Mouse (Mus musculus): ENCODE data around the gene Arl14ep. TPM values are rescaled to one million over a fixed set of nuclear protein-coding genes. Genes with fewer than 3 reads are reported as not detected.
A peak's percentile ranks its signal among the peaks of the same experiment; 100 is the strongest.

Arl14ep gene
- polyA plus RNA-seq, 1 experiment from 2014 or later = 38.4 TPM

- Histone ChIP-seq H3K4me1 (ENCODE audit: control insufficient read depth, insufficient read depth, low read length) (no peaks in the 10 kb centered on the region), H3K4me3 (replicated peaks; ENCODE audit: low read length) (no peak overlapping the region), H3K27me3 (ENCODE audit: control insufficient read depth, insufficient read depth, low read length) (no peaks in the 10 kb centered on the region), H3K36me3 (ENCODE audit: control insufficient read depth, insufficient read depth, low read length) (no peaks in the 10 kb centered on the region), H3K9ac (ENCODE audit: low read length) (no peak overlapping the region), H3K9me3 (replicated peaks; ENCODE audit: control insufficient read depth, low read length) (no peaks in the 10 kb centered on the region), H3K4me2 (ENCODE audit: low read depth, low read length) (no peak overlapping the region), H3K27ac (ENCODE audit: low read length) (no peak overlapping the region)
- ATAC-seq (ENCODE audit: insufficient read depth, low FRiP score) = no peak
- WGBS = 88% methylated on average over 2 of the region's 2 CpGs
Measured at GRCm38 (mm10) chr2:106984945-106985344, 10.7 kb upstream of the Arl14ep start.

GRCm38 (mm10) chr2:106982503-106982902 is 8.3 kb upstream of the Arl14ep start:
- Histone ChIP-seq H3K27ac (ENCODE audit: low read length) (no peak overlapping the region), H3K36me3 (ENCODE audit: control insufficient read depth, insufficient read depth, low read length) (no peaks in the 10 kb centered on the region), H3K4me3 (replicated peaks; ENCODE audit: low read length) (no peak overlapping the region), H3K9ac (ENCODE audit: low read length) (no peak overlapping the region), H3K9me3 (replicated peaks; ENCODE audit: control insufficient read depth, low read length) (no peaks in the 10 kb centered on the region), H3K27me3 (ENCODE audit: control insufficient read depth, insufficient read depth, low read length) (no peaks in the 10 kb centered on the region), H3K4me2 (ENCODE audit: low read depth, low read length) (no peak overlapping the region), H3K4me1 (ENCODE audit: control insufficient read depth, insufficient read depth, low read length) (no peaks in the 10 kb centered on the region)
- WGBS = 34% methylated on average over 6 of the region's 6 CpGs
- no peak for ATAC-seq (ENCODE audit: insufficient read depth, low FRiP score)

GRCm38 (mm10) chr2:106976472-106976871 is 2.2 kb upstream of the Arl14ep start:
- no peak overlapping the region for H3K4me2 ChIP-seq (ENCODE audit: low read depth, low read length)
- H3K9ac ChIP-seq (ENCODE audit: low read length) = no peak overlapping the region
- no peaks in the 10 kb centered on the region for H3K4me1 ChIP-seq (ENCODE audit: control insufficient read depth, insufficient read depth, low read length)
- H3K9me3 ChIP-seq (replicated peaks; ENCODE audit: control insufficient read depth, low read length) = no peaks in the 10 kb centered on the region
- no peak overlapping the region for H3K27ac ChIP-seq (ENCODE audit: low read length)
- ATAC-seq (ENCODE audit: insufficient read depth, low FRiP score) = no peak
- no peaks in the 10 kb centered on the region for H3K36me3 ChIP-seq (ENCODE audit: control insufficient read depth, insufficient read depth, low read length)
- no peaks in the 10 kb centered on the region for H3K27me3 ChIP-seq (ENCODE audit: control insufficient read depth, insufficient read depth, low read length)
- WGBS = 87% methylated on average over 3 of the region's 3 CpGs
- no peak overlapping the region for H3K4me3 ChIP-seq (replicated peaks; ENCODE audit: low read length)

GRCm38 (mm10) chr2:106973332-106973958 is 779 bp downstream of the Arl14ep start:
- Histone ChIP-seq H3K4me1 (ENCODE audit: control insufficient read depth, insufficient read depth, low read length) (no peaks in the 10 kb centered on the region), H3K27ac (ENCODE audit: low read length) (no peak overlapping the region; the same call in 1 of the 2 replicates), H3K9me3 (replicated peaks; ENCODE audit: control insufficient read depth, low read length) (no peaks in the 10 kb centered on the region), H3K4me3 (replicated peaks; ENCODE audit: low read length) (peak overlapping the region; percentile 94), H3K27me3 (ENCODE audit: control insufficient read depth, insufficient read depth, low read length) (no peaks in the 10 kb centered on the region), H3K4me2 (ENCODE audit: low read depth, low read length) (peak overlapping the region; percentile 69), H3K9ac (ENCODE audit: low read length) (peak overlapping the region; percentile 98), H3K36me3 (ENCODE audit: control insufficient read depth, insufficient read depth, low read length) (no peaks in the 10 kb centered on the region)
- 65% methylated on average over 17 of the region's 17 CpGs for WGBS
- ATAC-seq (ENCODE audit: insufficient read depth, low FRiP score) = no peak

- Histone ChIP-seq H3K4me1 (ENCODE audit: control insufficient read depth, insufficient read depth, low read length) (no peaks in the 10 kb centered on the region), H3K36me3 (ENCODE audit: control insufficient read depth, insufficient read depth, low read length) (no peaks in the 10 kb centered on the region), H3K9me3 (replicated peaks; ENCODE audit: control insufficient read depth, low read length) (no peaks in the 10 kb centered on the region), H3K27me3 (ENCODE audit: control insufficient read depth, insufficient read depth, low read length) (no peaks in the 10 kb centered on the region), H3K9ac (ENCODE audit: low read length) (no peak overlapping the region), H3K27ac (ENCODE audit: low read length) (no peak overlapping the region), H3K4me2 (ENCODE audit: low read depth, low read length) (peak overlapping the region; percentile 69), H3K4me3 (replicated peaks; ENCODE audit: low read length) (no peak overlapping the region)
- ATAC-seq (ENCODE audit: insufficient read depth, low FRiP score) = no peak
- 90% methylated on average over 6 of the region's 6 CpGs for WGBS
Measured at GRCm38 (mm10) chr2:106972851-106973250, 1.4 kb downstream of the Arl14ep start.

- ATAC-seq (ENCODE audit: insufficient read depth, low FRiP score) = no peak
- no peaks in the 10 kb centered on the region for H3K27me3 ChIP-seq (ENCODE audit: control insufficient read depth, insufficient read depth, low read length)
- no peaks in the 10 kb centered on the region for H3K36me3 ChIP-seq (ENCODE audit: control insufficient read depth, insufficient read depth, low read length)
- H3K4me3 ChIP-seq (replicated peaks; ENCODE audit: low read length) = no peak overlapping the region
- no peaks in the 10 kb centered on the region for H3K4me1 ChIP-seq (ENCODE audit: control insufficient read depth, insufficient read depth, low read length)
- no peak overlapping the region for H3K9ac ChIP-seq (ENCODE audit: low read length)
- WGBS = 95% methylated on average over 12 of the region's 12 CpGs
- H3K27ac ChIP-seq (ENCODE audit: low read length) = no peak overlapping the region
- no peak overlapping the region for H3K4me2 ChIP-seq (ENCODE audit: low read depth, low read length)
- no peaks in the 10 kb centered on the region for H3K9me3 ChIP-seq (replicated peaks; ENCODE audit: control insufficient read depth, low read length)
Measured at GRCm38 (mm10) chr2:106970971-106971370, 3.3 kb downstream of the Arl14ep start.

GRCm38 (mm10) chr2:106968320-106968719 is 5.9 kb downstream of the Arl14ep start:
- ATAC-seq (ENCODE audit: insufficient read depth, low FRiP score) = no peak
- no peaks in the 10 kb centered on the region for H3K4me1 ChIP-seq (ENCODE audit: control insufficient read depth, insufficient read depth, low read length)
- no peak overlapping the region for H3K27ac ChIP-seq (ENCODE audit: low read length)
- no peaks in the 10 kb centered on the region for H3K27me3 ChIP-seq (ENCODE audit: control insufficient read depth, insufficient read depth, low read length)
- H3K4me2 ChIP-seq (ENCODE audit: low read depth, low read length) = no peak overlapping the region
- peaks cover 6% of the 10 kb centered on the region; the same call in 1 of the 2 replicates for H3K36me3 ChIP-seq (ENCODE audit: control insufficient read depth, insufficient read depth, low read length)
- no peak overlapping the region for H3K9ac ChIP-seq (ENCODE audit: low read length)
- no peaks in the 10 kb centered on the region for H3K9me3 ChIP-seq (replicated peaks; ENCODE audit: control insufficient read depth, low read length)
- no peak overlapping the region for H3K4me3 ChIP-seq (replicated peaks; ENCODE audit: low read length)
- WGBS = 79% methylated on average over 6 of the region's 6 CpGs

- Histone ChIP-seq H3K4me2 (ENCODE audit: low read depth, low read length) (no peak overlapping the region), H3K4me1 (ENCODE audit: control insufficient read depth, insufficient read depth, low read length) (no peaks in the 10 kb centered on the region), H3K36me3 (ENCODE audit: control insufficient read depth, insufficient read depth, low read length) (peaks cover 6% of the 10 kb centered on the region; the same call in 1 of the 2 replicates), H3K4me3 (replicated peaks; ENCODE audit: low read length) (no peak overlapping the region), H3K9me3 (replicated peaks; ENCODE audit: control insufficient read depth, low read length) (no peaks in the 10 kb centered on the region), H3K27me3 (ENCODE audit: control insufficient read depth, insufficient read depth, low read length) (no peaks in the 10 kb centered on the region), H3K9ac (ENCODE audit: low read length) (no peak overlapping the region), H3K27ac (ENCODE audit: low read length) (no peak overlapping the region)
- ATAC-seq (ENCODE audit: insufficient read depth, low FRiP score) = no peak
- 89% methylated on average over 3 of the region's 3 CpGs for WGBS
Measured at GRCm38 (mm10) chr2:106963560-106963959, 10.7 kb downstream of the Arl14ep start.

GRCm38 (mm10) chr2:106961650-106962049 is 12.6 kb downstream of the Arl14ep start:
- no peak for ATAC-seq (ENCODE audit: insufficient read depth, low FRiP score)
- Histone ChIP-seq H3K4me3 (replicated peaks; ENCODE audit: low read length) (no peak overlapping the region), H3K4me2 (ENCODE audit: low read depth, low read length) (no peak overlapping the region), H3K4me1 (ENCODE audit: control insufficient read depth, insufficient read depth, low read length) (no peaks in the 10 kb centered on the region), H3K27me3 (ENCODE audit: control insufficient read depth, insufficient read depth, low read length) (no peaks in the 10 kb centered on the region), H3K36me3 (ENCODE audit: control insufficient read depth, insufficient read depth, low read length) (peaks cover 6% of the 10 kb centered on the region; the same call in 1 of the 2 replicates), H3K9me3 (replicated peaks; ENCODE audit: control insufficient read depth, low read length) (no peaks in the 10 kb centered on the region), H3K27ac (ENCODE audit: low read length) (no peak overlapping the region), H3K9ac (ENCODE audit: low read length) (no peak overlapping the region)
- 82% methylated on average over 3 of the region's 3 CpGs for WGBS
